Mouse (Mus musculus): ENCODE measurements around the gene Bbc3. TPM values are rescaled to one million over a fixed set of nuclear protein-coding genes. Genes with fewer than 3 reads are reported as not detected.

Bbc3 gene
- polyA plus RNA-seq, 1 experiment from 2014 or later = 9.3 TPM

DNA sequence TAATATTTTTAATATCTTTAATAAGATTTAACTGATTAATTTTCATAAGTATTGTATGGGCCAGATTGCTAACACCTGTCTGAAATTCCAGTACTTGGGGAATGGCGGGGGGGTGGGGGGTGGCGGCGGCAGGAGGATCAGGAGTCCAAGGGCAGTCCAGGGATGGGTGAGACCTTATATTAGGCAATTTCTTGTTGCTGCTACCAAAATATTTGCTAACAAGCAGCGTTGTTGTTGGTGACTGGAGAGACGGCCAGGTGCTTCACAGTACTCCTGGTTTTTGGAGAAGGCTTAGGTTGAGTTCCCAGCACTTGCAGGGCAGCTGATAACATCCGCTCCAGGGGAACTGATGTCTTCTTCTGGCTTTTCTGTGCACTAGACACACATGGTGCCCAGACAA lies 12.3 kb downstream of the Bbc3 start:
- Histone ChIP-seq H3K4me2 (no peak overlapping the region), H3K4me3 (replicated peaks) (no peak overlapping the region), H3K27ac (no peak overlapping the region), H3K4me1 (replicated peaks) (no peaks in the 10 kb centered on the region), H3K9me3 (no peaks in the 10 kb centered on the region), H3K36me3 (peaks cover 32% of the 10 kb centered on the region), H3K27me3 (no peaks in the 10 kb centered on the region), H3K9ac (replicated peaks) (no peak overlapping the region)
- 90% methylated on average over 6 of the region's 6 CpGs for WGBS
- ATAC-seq (ENCODE audit: insufficient number of reproducible peaks, insufficient read depth, low FRiP score, low TSS enrichment, low read depth) = no peak

DNA sequence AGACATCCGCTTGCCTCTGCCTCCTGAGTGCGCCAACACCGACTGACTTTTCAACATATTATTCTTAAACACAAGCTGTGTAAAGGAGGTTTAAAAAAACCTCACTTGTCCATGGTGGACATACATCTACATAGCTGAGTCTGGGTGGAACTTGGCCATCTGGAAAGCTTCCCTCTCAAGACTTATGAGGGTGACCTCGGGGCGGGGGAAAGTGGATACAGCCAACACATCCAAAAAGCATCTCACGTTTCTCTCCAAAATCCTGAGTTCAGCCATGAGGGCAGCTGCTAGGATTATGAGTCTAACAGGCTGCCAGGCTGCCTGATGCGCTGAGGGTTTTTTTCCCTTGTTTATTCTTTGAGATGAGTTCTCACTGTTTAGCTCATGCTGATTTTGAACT lies 16.5 kb downstream of the Bbc3 start:
- ATAC-seq (ENCODE audit: insufficient number of reproducible peaks, insufficient read depth, low FRiP score, low TSS enrichment, low read depth) = no peak
- Histone ChIP-seq H3K4me1 (replicated peaks) (0 out of 2 replicates have a peak, but pooled peaks cover 3% of the 10 kb centered on the region), H3K4me3 (replicated peaks) (no peak overlapping the region), H3K36me3 (peaks cover 55% of the 10 kb centered on the region), H3K9me3 (no peaks in the 10 kb centered on the region), H3K9ac (replicated peaks) (no peak overlapping the region), H3K27ac (no peak overlapping the region), H3K27me3 (no peaks in the 10 kb centered on the region), H3K4me2 (no peak overlapping the region)
- 85% methylated on average over 7 of the region's 7 CpGs for WGBS

DNA sequence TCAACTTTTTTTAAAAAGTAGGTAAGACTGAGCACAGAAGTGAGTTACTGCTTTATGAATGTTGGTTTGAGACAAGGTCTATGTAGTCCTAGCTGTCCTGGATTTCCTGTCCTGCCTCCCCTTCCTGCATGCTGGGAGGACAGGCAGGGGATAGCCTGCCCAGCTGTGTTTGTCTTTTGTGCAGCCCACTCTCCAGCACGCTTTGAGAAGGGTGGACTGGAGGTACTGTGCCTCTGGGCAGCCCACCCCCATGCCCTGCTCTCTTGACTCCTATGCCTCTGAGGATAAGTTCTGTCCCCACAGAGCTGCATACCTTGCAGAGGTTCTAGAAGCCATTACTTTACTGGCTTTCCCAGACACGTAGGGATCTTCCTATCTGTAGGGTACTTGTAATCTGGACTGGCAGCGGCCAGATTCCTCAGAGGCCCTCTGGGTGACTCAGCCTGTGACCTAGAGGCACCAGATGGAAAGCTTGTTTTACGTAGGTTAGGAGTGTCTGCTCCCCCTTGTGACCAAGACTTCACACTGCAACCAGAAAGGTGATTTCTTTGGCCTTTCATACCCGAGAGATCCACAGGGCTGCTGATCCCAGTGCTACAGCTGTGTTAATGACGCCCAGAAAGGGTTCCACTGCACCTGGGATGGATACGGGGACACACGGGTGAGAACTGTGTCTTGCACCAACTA lies 17.9 kb downstream of the Bbc3 start:
- H3K9me3 ChIP-seq = no peaks in the 10 kb centered on the region
- no peak overlapping the region for H3K9ac ChIP-seq (replicated peaks)
- H3K4me3 ChIP-seq (replicated peaks) = no peak overlapping the region
- no peaks in the 10 kb centered on the region for H3K27me3 ChIP-seq
- peaks cover 69% of the 10 kb centered on the region for H3K36me3 ChIP-seq
- H3K27ac ChIP-seq = peak overlapping the region; percentile 3; the same call in 1 of the 2 replicates
- no peak for ATAC-seq (ENCODE audit: insufficient number of reproducible peaks, insufficient read depth, low FRiP score, low TSS enrichment, low read depth)
- H3K4me1 ChIP-seq (replicated peaks) = 0 out of 2 replicates have a peak, but pooled peaks cover 3% of the 10 kb centered on the region
- no peak overlapping the region for H3K4me2 ChIP-seq
- WGBS = 31% methylated on average over 8 of the region's 8 CpGs

DNA sequence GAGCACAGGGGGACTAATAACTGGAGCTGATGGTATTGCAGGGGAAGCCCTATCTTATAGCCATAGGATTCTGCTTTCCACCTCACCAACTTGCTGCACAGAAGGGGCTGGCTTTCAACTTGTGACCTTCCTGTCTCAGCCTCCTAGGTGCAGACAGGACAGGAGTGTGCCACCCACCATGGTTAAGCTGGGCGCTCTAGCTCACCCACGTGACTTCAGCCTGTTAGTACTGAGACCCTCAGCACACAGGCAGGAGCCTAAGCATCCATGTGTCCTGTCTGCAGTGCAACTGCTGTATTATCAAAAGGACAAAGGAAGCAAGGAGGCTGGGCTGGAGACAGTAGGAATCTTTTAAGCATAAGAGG lies 18.4 kb downstream of the Bbc3 start:
- H3K36me3 ChIP-seq = peaks cover 73% of the 10 kb centered on the region
- H3K9ac ChIP-seq (replicated peaks) = no peak overlapping the region
- H3K4me3 ChIP-seq (replicated peaks) = no peak overlapping the region
- no peaks in the 10 kb centered on the region for H3K27me3 ChIP-seq
- H3K4me1 ChIP-seq (replicated peaks) = 0 out of 2 replicates have a peak, but pooled peaks cover 3% of the 10 kb centered on the region
- WGBS = 89% methylated on average over 2 of the region's 2 CpGs
- 0 out of 2 replicates have a peak overlapping the region, but pooled peaks have one; percentile 3 for H3K27ac ChIP-seq
- no peaks in the 10 kb centered on the region for H3K9me3 ChIP-seq
- no peak for ATAC-seq (ENCODE audit: insufficient number of reproducible peaks, insufficient read depth, low FRiP score, low TSS enrichment, low read depth)
- H3K4me2 ChIP-seq = no peak overlapping the region

DNA sequence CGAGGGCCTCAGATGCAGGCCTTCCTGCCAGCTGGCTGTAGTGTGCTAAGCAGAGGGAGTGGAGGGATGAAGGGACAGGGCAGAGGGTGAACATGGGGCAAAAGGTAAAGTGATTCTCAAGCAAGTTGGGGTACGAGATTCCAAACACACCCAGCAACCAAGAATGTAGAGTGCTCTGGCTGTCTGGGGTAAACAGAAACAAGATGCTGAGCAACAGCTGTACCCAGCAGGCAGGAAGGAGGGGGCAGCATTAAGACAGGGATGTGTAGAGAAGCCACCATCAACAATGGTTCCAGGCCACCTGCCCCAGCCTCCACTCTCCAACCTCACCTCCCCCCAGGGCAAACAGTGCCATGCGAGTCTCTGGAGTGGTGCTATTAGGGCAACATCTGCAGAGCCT lies 21.0 kb downstream of the Bbc3 start:
- ATAC-seq (ENCODE audit: insufficient number of reproducible peaks, insufficient read depth, low FRiP score, low TSS enrichment, low read depth) = no peak
- Histone ChIP-seq H3K4me3 (replicated peaks) (no peak overlapping the region), H3K36me3 (peaks cover 88% of the 10 kb centered on the region), H3K27me3 (no peaks in the 10 kb centered on the region), H3K9me3 (no peaks in the 10 kb centered on the region), H3K9ac (replicated peaks) (no peak overlapping the region), H3K4me2 (no peak overlapping the region), H3K4me1 (replicated peaks) (0 out of 2 replicates have a peak, but pooled peaks cover 3% of the 10 kb centered on the region), H3K27ac (no peak overlapping the region)
- 70% methylated on average over 3 of the region's 3 CpGs for WGBS

DNA sequence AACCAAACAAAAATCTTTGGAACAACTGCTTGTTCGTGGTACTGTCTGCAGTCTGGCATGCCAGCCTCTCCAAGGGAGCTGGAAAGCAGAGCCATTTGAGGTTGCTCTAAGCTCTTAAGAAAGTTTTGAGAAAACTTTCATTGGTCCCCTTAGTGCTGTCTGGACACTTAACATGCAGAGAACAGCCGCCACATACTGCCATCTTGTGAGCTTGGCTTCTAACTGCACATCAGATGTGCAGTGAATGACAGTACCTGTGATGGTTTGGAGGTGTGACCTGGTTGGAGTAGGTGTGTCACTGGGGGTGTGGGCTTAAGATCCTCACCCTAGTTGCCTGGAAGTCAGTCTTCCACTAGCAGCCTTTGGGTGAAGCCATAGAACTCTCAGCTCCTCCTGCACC lies 29.5 kb downstream of the Bbc3 start:
- Histone ChIP-seq H3K4me2 (no peak overlapping the region), H3K27me3 (no peaks in the 10 kb centered on the region)
- WGBS = 81% methylated on average over 2 of the region's 2 CpGs

DNA sequence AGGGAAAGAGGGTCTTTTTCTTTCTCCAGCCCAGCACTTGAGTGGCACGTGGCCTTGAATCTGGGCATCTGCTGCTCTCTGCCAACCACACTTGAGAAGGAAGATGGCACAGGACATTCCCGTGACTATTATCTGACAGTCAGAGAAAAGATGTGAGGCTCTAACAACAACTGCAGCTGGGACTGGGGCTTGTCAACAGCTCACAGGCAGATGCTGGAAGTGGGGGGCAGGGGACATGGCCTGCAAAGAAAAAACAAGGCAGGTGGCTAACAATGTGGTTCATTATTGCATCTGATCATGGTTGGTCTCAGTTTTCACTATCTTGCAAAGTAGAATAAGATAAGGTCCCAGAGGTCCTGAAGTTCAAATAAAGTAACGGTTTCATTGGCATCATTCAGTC lies 36.4 kb downstream of the Bbc3 start:
- Histone ChIP-seq H3K36me3 (peaks cover 76% of the 10 kb centered on the region), H3K27ac (no peak overlapping the region), H3K4me1 (replicated peaks) (no peaks in the 10 kb centered on the region), H3K9me3 (no peaks in the 10 kb centered on the region), H3K9ac (replicated peaks) (no peak overlapping the region), H3K4me3 (replicated peaks) (no peak overlapping the region), H3K4me2 (no peak overlapping the region), H3K27me3 (no peaks in the 10 kb centered on the region)
- ATAC-seq (ENCODE audit: insufficient number of reproducible peaks, insufficient read depth, low FRiP score, low TSS enrichment, low read depth) = no peak
- 90% methylated on average over 3 of the region's 3 CpGs for WGBS

More for the DNA sequence above, 29.5 kb downstream of the Bbc3 start:
- Histone ChIP-seq H3K9me3 (no peaks in the 10 kb centered on the region), H3K4me3 (replicated peaks) (no peak overlapping the region), H3K4me1 (replicated peaks) (no peaks in the 10 kb centered on the region), H3K9ac (replicated peaks) (no peak overlapping the region), H3K27ac (no peak overlapping the region), H3K36me3 (peaks cover 84% of the 10 kb centered on the region)
- no peak for ATAC-seq (ENCODE audit: insufficient number of reproducible peaks, insufficient read depth, low FRiP score, low TSS enrichment, low read depth)

DNA sequence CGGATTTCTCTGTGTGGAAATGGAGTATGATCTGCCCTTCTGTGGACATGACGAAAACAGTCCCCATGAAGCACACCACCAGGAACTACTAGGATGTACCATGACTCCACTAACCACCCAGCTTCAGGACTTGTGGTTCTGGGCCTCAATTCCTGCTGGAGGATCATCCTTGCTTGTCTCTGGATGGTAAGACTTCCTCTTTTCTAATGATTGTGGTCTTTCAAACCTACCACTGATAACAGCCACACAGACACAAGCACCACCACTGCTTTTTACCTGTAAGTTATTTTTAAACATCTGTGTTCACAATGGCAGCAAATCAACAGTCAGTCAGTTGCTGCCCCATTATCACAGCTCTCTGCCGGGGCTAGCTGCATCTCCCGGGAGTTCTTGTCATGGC lies 37.1 kb downstream of the Bbc3 start:
- Histone ChIP-seq H3K36me3 (peaks cover 78% of the 10 kb centered on the region), H3K4me1 (replicated peaks) (no peaks in the 10 kb centered on the region), H3K4me3 (replicated peaks) (no peak overlapping the region)

DNA sequence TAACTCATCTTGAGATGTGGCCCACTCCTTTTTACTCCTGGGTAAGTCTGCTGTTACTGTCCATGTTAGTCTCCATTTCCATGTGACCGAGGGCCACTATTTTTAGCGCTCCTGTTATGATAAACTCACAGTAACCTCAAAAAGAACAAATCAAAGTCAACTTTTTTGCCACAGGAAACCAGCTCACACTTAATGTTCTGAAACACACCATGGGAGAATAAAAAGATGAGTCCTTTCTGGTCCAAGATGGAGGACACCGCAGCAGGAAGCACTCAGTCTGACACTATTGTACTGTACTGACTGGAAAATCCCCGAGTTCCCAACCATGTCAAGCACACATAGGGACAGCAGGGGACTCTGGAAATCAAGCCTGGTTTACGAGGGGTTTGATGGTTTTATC lies 41.8 kb downstream of the Bbc3 start:
- Histone ChIP-seq H3K27me3 (no peaks in the 10 kb centered on the region), H3K36me3 (peaks cover 77% of the 10 kb centered on the region), H3K4me1 (replicated peaks) (no peaks in the 10 kb centered on the region), H3K9me3 (no peaks in the 10 kb centered on the region), H3K9ac (replicated peaks) (no peak overlapping the region), H3K4me2 (no peak overlapping the region), H3K4me3 (replicated peaks) (no peak overlapping the region), H3K27ac (no peak overlapping the region)
- WGBS = 87% methylated on average over 5 of the region's 5 CpGs
- no peak for ATAC-seq (ENCODE audit: insufficient number of reproducible peaks, insufficient read depth, low FRiP score, low TSS enrichment, low read depth)

More for the DNA sequence above, 37.1 kb downstream of the Bbc3 start:
- Histone ChIP-seq H3K9me3 (no peaks in the 10 kb centered on the region), H3K27me3 (no peaks in the 10 kb centered on the region), H3K9ac (replicated peaks) (no peak overlapping the region), H3K4me2 (no peak overlapping the region), H3K27ac (no peak overlapping the region)
- WGBS = 86% methylated on average over 4 of the region's 4 CpGs
- ATAC-seq (ENCODE audit: insufficient number of reproducible peaks, insufficient read depth, low FRiP score, low TSS enrichment, low read depth) = no peak

DNA sequence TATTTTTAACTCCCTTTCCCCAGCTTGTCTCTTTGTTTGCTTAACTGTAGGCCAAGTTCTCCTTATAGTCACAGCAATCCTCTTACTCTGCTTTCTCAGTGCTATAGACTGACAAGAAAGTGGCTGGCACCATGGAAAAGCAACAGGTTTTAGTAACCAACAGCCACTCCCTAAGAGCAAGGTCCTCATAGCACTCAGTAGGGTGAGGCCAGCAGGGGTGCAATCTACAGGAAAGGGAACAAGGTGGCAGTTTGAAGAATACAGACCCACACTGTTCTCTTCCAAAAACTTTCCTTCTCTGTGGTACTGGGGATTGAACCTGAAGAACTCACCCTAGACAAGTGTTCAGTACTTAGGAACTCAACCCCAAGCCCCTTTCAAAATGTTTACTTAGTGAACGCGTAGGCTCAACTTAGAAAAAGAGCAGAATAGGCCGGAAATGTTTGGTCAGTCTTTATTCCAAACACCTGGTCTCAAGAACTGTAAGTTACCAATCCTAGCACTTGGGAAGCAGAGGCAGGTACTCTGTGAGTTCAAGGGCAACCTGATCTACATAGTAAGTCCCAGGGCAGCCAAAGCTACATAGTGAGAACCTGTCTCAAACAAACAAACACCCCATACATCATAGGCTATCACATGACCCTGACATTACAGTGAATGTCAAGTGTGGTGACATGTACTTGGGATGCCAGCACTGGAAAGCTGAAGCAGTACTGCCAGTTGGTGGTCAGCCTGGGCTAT lies 47.8 kb downstream of the Bbc3 start:
- WGBS = over 99% methylated on average over 3 of the region's 3 CpGs
- no peak overlapping the region for H3K9ac ChIP-seq (replicated peaks)
- H3K27ac ChIP-seq = no peak overlapping the region
- H3K4me1 ChIP-seq (replicated peaks) = no peaks in the 10 kb centered on the region
- ATAC-seq (ENCODE audit: insufficient number of reproducible peaks, insufficient read depth, low FRiP score, low TSS enrichment, low read depth) = no peak
- peaks cover 79% of the 10 kb centered on the region for H3K36me3 ChIP-seq
- no peak overlapping the region for H3K4me3 ChIP-seq (replicated peaks)
- H3K9me3 ChIP-seq = no peaks in the 10 kb centered on the region
- no peak overlapping the region for H3K4me2 ChIP-seq
- H3K27me3 ChIP-seq = no peaks in the 10 kb centered on the region

DNA sequence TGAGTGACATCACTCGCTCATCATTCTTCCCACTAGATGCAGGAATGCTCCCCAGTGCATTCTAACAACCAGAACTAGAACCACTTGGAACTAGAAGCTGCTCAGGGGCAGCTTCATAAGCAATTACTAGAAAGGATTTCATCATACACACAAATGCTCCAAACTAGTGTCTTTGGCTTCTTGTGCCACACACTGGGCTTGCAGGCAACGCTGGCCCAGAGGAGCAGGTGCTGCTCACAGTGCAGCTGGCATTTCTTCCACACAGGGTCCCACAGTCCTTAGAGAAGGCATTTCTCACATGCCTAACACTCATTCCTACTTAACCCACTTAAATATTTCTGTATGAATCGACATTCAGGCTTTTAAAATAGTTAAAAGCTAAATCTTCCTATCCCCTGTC lies 49.4 kb downstream of the Bbc3 start:
- H3K4me3 ChIP-seq (replicated peaks) = no peak overlapping the region
- H3K4me2 ChIP-seq = no peak overlapping the region
- H3K4me1 ChIP-seq (replicated peaks) = no peaks in the 10 kb centered on the region
- no peak overlapping the region for H3K27ac ChIP-seq
- peaks cover 75% of the 10 kb centered on the region for H3K36me3 ChIP-seq
- H3K27me3 ChIP-seq = no peaks in the 10 kb centered on the region
- no peaks in the 10 kb centered on the region for H3K9me3 ChIP-seq
- no peak overlapping the region for H3K9ac ChIP-seq (replicated peaks)
- no peak for ATAC-seq (ENCODE audit: insufficient number of reproducible peaks, insufficient read depth, low FRiP score, low TSS enrichment, low read depth)
- WGBS = 93% methylated on average over 3 of the region's 3 CpGs

Data from limb, embryonic 12.5 days (tissue).